Mouse (Mus musculus) kidney, embryonic 15.5 days (tissue): Measurements from ENCODE around the gene Syt2. TPM values are rescaled to one million over a fixed set of nuclear protein-coding genes. Genes with fewer than 3 reads are reported as not detected.
A peak's percentile ranks its signal among the peaks of the same experiment; 100 is the strongest.

Source experiments
- ATAC-seq: fragments of 200-750 bp; cut with Nextera tagmentation; replicated peaks from 2 replicates; pipeline ENCODE4 v1.8.0; 2017; ENCODE audit warnings: moderate TSS enrichment; ENCODE audit not compliant: low FRiP score
- H3K27ac ChIP-seq: fragments of 300-500 bp; sonication (generic); 2 replicates; pipeline ENCODE4 v1.5.1; 2015; ENCODE audit warnings: mild to moderate bottlenecking, inconsistent platforms
- H3K27me3 ChIP-seq: fragments of 300-500 bp; sonication (generic); 2 replicates; pipeline ENCODE4 v1.6.1; 2015; ENCODE audit warnings: inconsistent platforms
- H3K36me3 ChIP-seq: fragments of 300-500 bp; sonication (generic); 2 replicates; pipeline ENCODE4 v1.6.1; 2015; ENCODE audit warnings: inconsistent platforms
- H3K4me1 ChIP-seq: fragments of 300-500 bp; sonication (generic); 2 replicates; pipeline ENCODE4 v1.6.1; 2015; ENCODE audit warnings: inconsistent platforms
- H3K4me2 ChIP-seq: fragments of 300-500 bp; sonication (generic); 2 replicates; pipeline ENCODE4 v1.6.1; 2015; ENCODE audit warnings: moderate library complexity, mild to moderate bottlenecking, inconsistent platforms
- H3K4me3 ChIP-seq: fragments of 300-500 bp; sonication (generic); replicated peaks from 2 replicates; pipeline ENCODE4 v1.5.1; 2015; ENCODE audit warnings: mild to moderate bottlenecking, inconsistent platforms
- H3K9ac ChIP-seq: fragments of 300-500 bp; sonication (generic); 2 replicates; pipeline ENCODE4 v1.6.1; 2015; ENCODE audit warnings: mild to moderate bottlenecking, inconsistent platforms
- H3K9me3 ChIP-seq: fragments of 300-500 bp; sonication (generic); replicated peaks from 2 replicates; pipeline ENCODE4 v1.6.1; 2016; ENCODE audit warnings: inconsistent platforms
- WGBS: fragments of 180-500 bp; shearing (Covaris S2); methylation state at CpG from one replicate; pipeline ENCODE4 v1.1.7; 2015; ENCODE audit warnings: mixed read lengths; 5-methylcytosine and 5-hydroxymethylcytosine counted together
- polyA plus RNA-seq: library from polyadenylated mRNA; unstranded; fragments of >200 nt; fragmentation: Nextera tagmentation; extraction: Ambion mirVana; gene quantifications from 2 replicates; pipeline ENCODE4 v1.2.1, GENCODE M21; 2015

The Syt2 gene
- 0.78 and 1.5 TPM in 2 replicates for polyA plus RNA-seq

DNA sequence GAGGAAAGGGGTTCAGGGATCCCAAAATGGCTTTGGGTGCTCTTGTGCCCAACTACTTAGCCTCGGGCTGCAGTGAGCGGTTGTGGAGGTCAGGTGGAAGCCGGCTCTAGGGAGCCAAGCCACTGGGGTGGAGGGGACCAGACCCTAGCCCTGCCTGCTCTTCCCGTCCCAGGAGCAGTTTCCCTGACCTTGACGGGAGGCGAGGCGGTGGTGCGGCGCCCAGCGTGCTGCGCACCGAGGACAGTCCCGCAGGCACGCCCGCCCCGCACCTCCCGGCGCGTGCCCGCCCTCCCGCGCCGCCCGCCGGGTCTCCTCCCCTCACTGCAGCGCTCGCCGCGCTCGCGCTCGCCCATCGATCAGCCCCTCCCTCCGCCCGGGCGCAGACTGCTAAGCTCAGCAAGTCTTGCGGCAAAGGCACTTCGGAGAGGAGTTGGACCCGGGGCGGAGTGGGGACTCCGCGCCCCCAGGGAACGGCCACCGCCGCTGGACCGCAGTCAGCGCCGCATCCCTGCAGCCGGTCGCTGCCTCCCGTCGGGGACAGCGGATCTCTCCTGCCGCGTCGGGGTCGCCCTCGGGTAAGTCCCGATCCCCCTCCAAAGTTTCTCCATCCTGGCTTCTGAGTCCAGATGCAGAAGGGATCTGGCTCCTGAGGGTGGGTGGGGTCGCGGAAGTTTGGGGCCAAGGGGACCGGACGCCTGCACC lies at the start of gene Syt2:
Gene Syt2, plus strand, starts transcription at position 417 of the 702 bp plus-strand sequence.
- H3K9me3 ChIP-seq = no peaks in the 10 kb centered on the region
- H3K4me3 ChIP-seq = peak within 1 kb of the TSS; percentile 53
- peak within 1 kb of the TSS; percentile 40 for H3K9ac ChIP-seq
- H3K4me2 ChIP-seq = peak within 1 kb of the TSS; percentile 92
- WGBS = under 1% methylated on average over 59 of the region's 63 CpGs
- no peaks in the 10 kb centered on the region for H3K36me3 ChIP-seq
- peaks cover 40% of the 10 kb centered on the region for H3K4me1 ChIP-seq
- ATAC-seq = peak; percentile 45; the same call in 1 of the 2 replicates
- H3K27ac ChIP-seq = no peak within 1 kb of the TSS
- H3K27me3 ChIP-seq = peaks cover 69% of the 10 kb centered on the region

GRCm38 (mm10) chr1:134597339-134598054 lies 49.0 kb upstream of the Syt2 start:
- ATAC-seq = no peak
- no peaks in the 10 kb centered on the region for H3K9me3 ChIP-seq
- 88% methylated on average over 9 of the region's 9 CpGs for WGBS
- peaks cover 88% of the 10 kb centered on the region for H3K36me3 ChIP-seq
- no peak overlapping the region for H3K4me3 ChIP-seq
- no peak overlapping the region for H3K9ac ChIP-seq
- no peaks in the 10 kb centered on the region for H3K4me1 ChIP-seq
- H3K27ac ChIP-seq = no peak overlapping the region
- H3K27me3 ChIP-seq = no peaks in the 10 kb centered on the region
- no peak overlapping the region for H3K4me2 ChIP-seq

DNA sequence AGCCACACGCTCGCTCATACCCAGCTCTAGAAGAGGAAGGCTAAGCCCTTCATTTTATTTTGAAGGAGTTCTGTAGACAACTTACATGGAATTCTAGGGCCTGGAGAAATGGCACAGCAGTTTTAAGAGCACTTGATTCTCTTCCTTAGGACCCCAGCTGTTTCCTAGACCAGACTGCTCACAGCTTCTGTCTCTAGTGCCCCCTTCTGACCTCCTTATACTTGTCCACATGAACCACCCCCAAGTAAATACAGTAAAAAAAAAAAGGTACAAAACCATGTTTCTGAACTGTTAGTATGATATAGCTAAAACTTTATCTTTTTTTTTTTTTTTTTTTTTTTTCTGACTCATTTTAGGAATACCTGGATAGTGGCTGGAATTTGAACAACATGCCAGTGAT lies 42.4 kb upstream of the Syt2 start:
- no peak for ATAC-seq
- 96% methylated on average over 2 of the region's 2 CpGs for WGBS
- Histone ChIP-seq H3K36me3 (peaks cover 90% of the 10 kb centered on the region), H3K9me3 (no peaks in the 10 kb centered on the region), H3K4me2 (no peak overlapping the region), H3K27me3 (no peaks in the 10 kb centered on the region), H3K27ac (no peak overlapping the region), H3K9ac (no peak overlapping the region), H3K4me1 (no peaks in the 10 kb centered on the region), H3K4me3 (no peak overlapping the region)

DNA sequence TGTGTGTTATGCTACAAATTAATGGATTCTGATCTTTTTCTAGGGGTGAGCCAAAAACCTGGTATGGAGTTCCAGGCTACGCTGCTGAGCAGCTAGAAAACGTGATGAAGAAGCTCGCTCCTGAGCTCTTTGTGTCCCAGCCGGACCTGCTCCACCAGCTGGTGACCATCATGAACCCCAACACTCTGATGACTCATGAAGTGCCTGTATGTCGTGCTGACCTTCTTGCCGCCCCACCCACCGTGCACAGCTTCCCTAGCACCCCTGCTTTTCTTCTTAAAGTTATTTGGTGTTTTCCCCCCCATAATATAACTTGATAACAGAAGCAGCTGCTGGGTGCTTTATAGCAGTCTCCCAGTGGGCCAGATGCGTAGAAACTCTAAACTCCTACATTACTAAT lies 40.8 kb upstream of the Syt2 start:
- no peak overlapping the region for H3K4me3 ChIP-seq
- H3K36me3 ChIP-seq = peaks cover 84% of the 10 kb centered on the region
- H3K9ac ChIP-seq = no peak overlapping the region
- H3K27ac ChIP-seq = no peak overlapping the region
- H3K27me3 ChIP-seq = no peaks in the 10 kb centered on the region
- H3K4me1 ChIP-seq = no peaks in the 10 kb centered on the region
- no peak overlapping the region for H3K4me2 ChIP-seq
- 77% methylated on average over 8 of the region's 8 CpGs for WGBS
- H3K9me3 ChIP-seq = no peaks in the 10 kb centered on the region
- ATAC-seq = no peak

DNA sequence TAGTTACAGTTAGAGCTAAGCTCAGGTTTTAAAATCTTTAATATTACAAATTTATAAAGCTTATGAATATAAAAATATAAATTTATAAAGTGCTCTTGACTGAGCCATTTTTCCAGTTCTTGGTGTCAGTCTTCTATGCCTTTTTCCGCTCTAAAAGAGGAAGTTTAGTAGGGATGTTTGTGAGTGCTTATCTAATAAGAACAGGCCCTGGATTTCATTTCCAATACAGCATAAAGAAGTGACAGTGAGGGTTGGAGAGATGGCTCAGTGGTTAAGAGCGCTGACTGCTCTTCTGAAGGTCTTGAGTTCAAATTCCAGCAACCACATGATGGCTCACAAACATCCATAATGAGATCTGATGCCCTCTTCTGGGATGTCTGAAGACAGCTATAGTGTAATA lies 40.1 kb upstream of the Syt2 start:
- no peak for ATAC-seq
- H3K9me3 ChIP-seq = no peaks in the 10 kb centered on the region
- H3K4me3 ChIP-seq = no peak overlapping the region
- no peak overlapping the region for H3K27ac ChIP-seq
- no peak overlapping the region for H3K9ac ChIP-seq
- no peaks in the 10 kb centered on the region for H3K27me3 ChIP-seq
- WGBS = over 99% methylated on average over 2 of the region's 2 CpGs
- H3K4me2 ChIP-seq = no peak overlapping the region
- H3K4me1 ChIP-seq = no peaks in the 10 kb centered on the region
- H3K36me3 ChIP-seq = peaks cover 82% of the 10 kb centered on the region

DNA sequence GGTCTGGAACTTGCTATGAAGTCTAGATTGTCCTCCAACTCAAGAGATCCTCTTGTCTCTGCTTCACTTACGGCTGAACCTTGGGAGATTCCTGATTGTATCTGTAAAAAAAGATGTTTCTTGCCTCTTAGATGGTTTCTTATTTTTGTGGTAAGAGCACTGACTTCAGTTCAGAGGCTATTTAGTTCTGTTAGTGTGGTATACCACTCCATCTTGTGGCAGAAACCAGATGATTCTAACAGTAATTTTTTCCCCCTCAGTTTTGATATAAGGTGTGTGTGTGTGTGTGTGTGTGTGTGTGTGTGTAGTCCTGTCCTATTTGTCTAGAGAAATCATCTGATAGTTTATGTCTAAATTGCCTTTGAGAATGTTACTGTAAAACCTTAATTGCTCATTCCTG lies 39.2 kb upstream of the Syt2 start:
- no peak for ATAC-seq
- H3K36me3 ChIP-seq = peaks cover 80% of the 10 kb centered on the region
- 73% methylated on average over 1 of the region's 1 CpGs for WGBS

DNA sequence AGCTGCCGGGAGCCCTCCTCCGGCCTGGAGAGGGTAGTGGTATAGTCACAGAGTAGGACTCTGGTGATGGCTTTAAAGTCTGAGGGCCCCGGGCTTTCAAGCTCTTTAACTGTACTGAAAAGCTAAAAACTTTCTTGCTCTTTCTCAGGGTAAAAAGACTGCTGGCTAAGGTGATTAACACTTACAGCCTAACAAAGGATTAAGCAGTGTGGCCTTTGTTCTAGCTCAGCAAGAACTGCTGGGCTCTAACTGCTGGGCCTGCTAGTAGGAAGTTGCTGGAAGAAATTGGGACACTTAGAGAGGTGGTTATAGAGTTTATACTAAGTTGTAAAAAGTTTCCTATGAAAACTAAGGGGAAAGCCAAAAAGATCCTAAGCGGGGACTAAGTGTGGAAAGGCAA lies 37.3 kb upstream of the Syt2 start:
- no peaks in the 10 kb centered on the region for H3K4me1 ChIP-seq
- no peak overlapping the region for H3K9ac ChIP-seq
- no peak overlapping the region for H3K4me2 ChIP-seq
- no peaks in the 10 kb centered on the region for H3K27me3 ChIP-seq
- no peak for ATAC-seq
- 0 out of 2 replicates have a peak overlapping the region, but pooled peaks have one; percentile 7 for H3K27ac ChIP-seq
- no peaks in the 10 kb centered on the region for H3K9me3 ChIP-seq
- H3K36me3 ChIP-seq = peaks cover 83% of the 10 kb centered on the region
- no peak overlapping the region for H3K4me3 ChIP-seq
- WGBS = 34% methylated on average over 4 of the region's 4 CpGs

More for the DNA sequence above, 39.2 kb upstream of the Syt2 start:
- H3K4me2 ChIP-seq = no peak overlapping the region
- H3K27ac ChIP-seq = no peak overlapping the region
- no peaks in the 10 kb centered on the region for H3K4me1 ChIP-seq
- no peaks in the 10 kb centered on the region for H3K9me3 ChIP-seq
- no peak overlapping the region for H3K9ac ChIP-seq
- no peak overlapping the region for H3K4me3 ChIP-seq
- no peaks in the 10 kb centered on the region for H3K27me3 ChIP-seq

GRCm38 (mm10) chr1:134614554-134614953 lies 31.9 kb upstream of the Syt2 start:
- H3K27ac ChIP-seq = no peak overlapping the region
- H3K9me3 ChIP-seq = no peaks in the 10 kb centered on the region
- H3K36me3 ChIP-seq = peaks cover 80% of the 10 kb centered on the region
- H3K9ac ChIP-seq = no peak overlapping the region
- no peaks in the 10 kb centered on the region for H3K4me1 ChIP-seq
- 92% methylated on average over 5 of the region's 5 CpGs for WGBS
- no peaks in the 10 kb centered on the region for H3K27me3 ChIP-seq
- no peak overlapping the region for H3K4me2 ChIP-seq
- ATAC-seq = no peak
- H3K4me3 ChIP-seq = no peak overlapping the region

DNA sequence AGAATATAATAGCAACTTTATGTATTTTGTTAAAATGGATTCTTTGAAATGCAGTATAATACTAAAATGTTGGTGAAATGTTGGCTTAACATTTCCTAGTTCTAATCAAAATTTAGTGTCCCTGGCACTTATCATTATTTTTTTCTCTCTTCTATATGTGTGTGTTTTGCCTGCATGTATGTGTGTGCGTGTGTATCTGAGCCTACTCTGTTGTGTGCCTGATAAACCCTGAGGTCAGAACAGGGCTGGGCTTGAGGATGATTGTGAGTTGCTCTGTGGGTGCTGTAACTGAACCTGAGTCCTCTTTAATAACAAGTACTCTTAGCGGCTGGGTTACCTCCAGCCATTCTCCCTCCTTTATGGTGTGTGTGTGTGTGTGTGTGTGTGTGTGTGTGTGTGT lies 31.5 kb upstream of the Syt2 start:
- no peaks in the 10 kb centered on the region for H3K4me1 ChIP-seq
- no peak overlapping the region for H3K4me3 ChIP-seq
- WGBS = 91% methylated on average over 2 of the region's 2 CpGs
- no peak overlapping the region for H3K9ac ChIP-seq
- peaks cover 85% of the 10 kb centered on the region for H3K36me3 ChIP-seq
- no peak overlapping the region for H3K27ac ChIP-seq
- no peak for ATAC-seq
- H3K4me2 ChIP-seq = no peak overlapping the region
- no peaks in the 10 kb centered on the region for H3K27me3 ChIP-seq
- no peaks in the 10 kb centered on the region for H3K9me3 ChIP-seq

DNA sequence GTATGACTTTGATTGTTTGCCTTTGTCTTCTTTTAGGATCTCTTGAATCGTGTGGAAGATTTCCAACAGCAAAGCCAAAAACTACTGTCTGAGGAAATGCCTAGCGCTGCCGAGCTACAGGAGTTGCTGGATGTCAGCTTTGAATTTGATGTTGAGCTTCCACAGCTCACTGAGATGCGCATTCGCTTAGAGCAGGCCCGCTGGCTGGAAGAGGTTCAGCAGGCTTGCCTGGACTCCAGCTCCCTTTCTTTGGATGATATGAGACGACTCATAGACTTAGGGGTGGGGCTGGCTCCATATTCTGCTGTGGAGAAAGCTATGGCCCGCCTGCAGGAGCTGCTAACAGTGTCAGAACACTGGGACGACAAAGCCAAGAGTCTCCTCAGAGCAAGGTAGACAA lies 28.8 kb upstream of the Syt2 start:
- H3K27me3 ChIP-seq = no peaks in the 10 kb centered on the region
- no peak overlapping the region for H3K4me2 ChIP-seq
- H3K27ac ChIP-seq = no peak overlapping the region
- H3K36me3 ChIP-seq = peaks cover 93% of the 10 kb centered on the region
- 85% methylated on average over 9 of the region's 9 CpGs for WGBS
- no peak overlapping the region for H3K4me3 ChIP-seq
- no peaks in the 10 kb centered on the region for H3K9me3 ChIP-seq
- ATAC-seq = no peak
- no peaks in the 10 kb centered on the region for H3K4me1 ChIP-seq
- H3K9ac ChIP-seq = no peak overlapping the region

- H3K4me1 ChIP-seq = no peaks in the 10 kb centered on the region
- H3K27ac ChIP-seq = no peak overlapping the region
- H3K4me2 ChIP-seq = no peak overlapping the region
- H3K9me3 ChIP-seq = no peaks in the 10 kb centered on the region
- H3K4me3 ChIP-seq = no peak overlapping the region
- H3K9ac ChIP-seq = no peak overlapping the region
- H3K36me3 ChIP-seq = peaks cover 98% of the 10 kb centered on the region
- H3K27me3 ChIP-seq = no peaks in the 10 kb centered on the region
- WGBS = 89% methylated on average over 4 of the region's 4 CpGs
- ATAC-seq = no peak
Observed at GRCm38 (mm10) chr1:134625325-134625724, 21.2 kb upstream of the Syt2 start.

DNA sequence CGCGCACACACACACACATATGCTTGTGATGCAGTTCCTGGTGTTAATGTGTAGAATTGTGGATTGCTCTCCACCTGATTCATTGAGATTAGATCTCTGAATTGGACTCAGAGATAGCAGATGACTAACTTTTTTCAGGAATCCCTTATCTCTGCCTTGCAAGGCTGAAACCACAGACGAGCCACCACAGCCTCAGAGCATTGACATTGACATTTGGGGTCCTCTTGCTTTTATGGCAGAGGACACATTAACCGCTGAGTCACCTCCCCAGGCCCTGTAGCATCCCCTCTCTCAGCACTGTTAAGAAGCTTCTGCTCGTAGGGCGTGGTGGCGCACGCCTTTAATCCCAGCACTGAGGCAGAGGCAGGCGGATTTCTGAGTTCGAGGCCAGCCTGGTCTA lies 17.0 kb upstream of the Syt2 start:
- Histone ChIP-seq H3K4me2 (no peak overlapping the region), H3K36me3 (peaks cover 100% of the 10 kb centered on the region), H3K9me3 (no peaks in the 10 kb centered on the region), H3K27me3 (no peaks in the 10 kb centered on the region), H3K4me1 (no peaks in the 10 kb centered on the region), H3K9ac (no peak overlapping the region), H3K4me3 (no peak overlapping the region), H3K27ac (no peak overlapping the region)
- ATAC-seq = no peak
- WGBS = 91% methylated on average over 10 of the region's 10 CpGs
